Mouse (Mus musculus) layer of hippocampus, adult 9-11 months (tissue): ENCODE results near the gene Gm21304.
"Not testable (repeated sequence)": the region's sequence is repeated elsewhere in the genome, so short reads cannot be mapped to it uniquely, and the experiment has no call there.

Experiments used
- DNase-seq: peaks from one replicate; pipeline ENCODE4 v3.0.0; 2022

Gene Gm21304

GRCm38 (mm10) chr10:104168215-104168614 lies at the start of gene Gm21304:
Gm21304 (plus strand) TSS chr10:104168515.
- DNase-seq = not testable (repeated sequence)

GRCm38 (mm10) chr10:104142687-104143086 lies 25.6 kb upstream of the Gm21304 start, which contains the start of gene Gm21293:
Gm21293 (plus strand) TSS chr10:104142987.
- not testable (repeated sequence) for DNase-seq

- DNase-seq = not testable (repeated sequence)
These were observed 17.1 kb upstream of the Gm21304 start, which contains the start of gene Gm6763 for GRCm38 (mm10) chr10:104151197-104151596. Gm6763 (plus strand) TSS chr10:104151497.

GRCm38 (mm10) chr10:104159706-104160105 lies 8.6 kb upstream of the Gm21304 start, which contains the start of gene Gm8764:
Gm8764 (plus strand) TSS chr10:104160006.
- DNase-seq = not testable (repeated sequence)

- DNase-seq = not testable (repeated sequence)
These were observed 8.4 kb downstream of the Gm21304 start, which contains the start of gene Gm21312 for GRCm38 (mm10) chr10:104176724-104177123. Gm21312 (plus strand) TSS chr10:104177024.

GRCm38 (mm10) chr10:104185233-104185632 lies 16.9 kb downstream of the Gm21304 start, which contains the start of gene Gm20765:
Gm20765 (plus strand) TSS chr10:104185533.
- not testable (repeated sequence) for DNase-seq

GRCm38 (mm10) chr10:104193742-104194141 lies 25.4 kb downstream of the Gm21304 start, which contains the start of gene Gm4340:
Gm4340 (plus strand) TSS chr10:104194042.
- DNase-seq = not testable (repeated sequence)

- DNase-seq = no peak
These were observed 41.3 kb downstream of the Gm21304 start for GRCm38 (mm10) chr10:104209655-104210054.

- DNase-seq = peak; percentile 2
These were observed 42.1 kb downstream of the Gm21304 start for GRCm38 (mm10) chr10:104210268-104210990.

GRCm38 (mm10) chr10:104214527-104214926 lies 46.2 kb downstream of the Gm21304 start:
- no peak for DNase-seq
